Mouse (Mus musculus) heart, adult 11 months (tissue): ENCODE measurements around the gene Parp8.

ENCODE experiments used
- DNase-seq: peaks from one replicate; pipeline ENCODE4 v3.0.0; 2022

Gene Parp8

DNA sequence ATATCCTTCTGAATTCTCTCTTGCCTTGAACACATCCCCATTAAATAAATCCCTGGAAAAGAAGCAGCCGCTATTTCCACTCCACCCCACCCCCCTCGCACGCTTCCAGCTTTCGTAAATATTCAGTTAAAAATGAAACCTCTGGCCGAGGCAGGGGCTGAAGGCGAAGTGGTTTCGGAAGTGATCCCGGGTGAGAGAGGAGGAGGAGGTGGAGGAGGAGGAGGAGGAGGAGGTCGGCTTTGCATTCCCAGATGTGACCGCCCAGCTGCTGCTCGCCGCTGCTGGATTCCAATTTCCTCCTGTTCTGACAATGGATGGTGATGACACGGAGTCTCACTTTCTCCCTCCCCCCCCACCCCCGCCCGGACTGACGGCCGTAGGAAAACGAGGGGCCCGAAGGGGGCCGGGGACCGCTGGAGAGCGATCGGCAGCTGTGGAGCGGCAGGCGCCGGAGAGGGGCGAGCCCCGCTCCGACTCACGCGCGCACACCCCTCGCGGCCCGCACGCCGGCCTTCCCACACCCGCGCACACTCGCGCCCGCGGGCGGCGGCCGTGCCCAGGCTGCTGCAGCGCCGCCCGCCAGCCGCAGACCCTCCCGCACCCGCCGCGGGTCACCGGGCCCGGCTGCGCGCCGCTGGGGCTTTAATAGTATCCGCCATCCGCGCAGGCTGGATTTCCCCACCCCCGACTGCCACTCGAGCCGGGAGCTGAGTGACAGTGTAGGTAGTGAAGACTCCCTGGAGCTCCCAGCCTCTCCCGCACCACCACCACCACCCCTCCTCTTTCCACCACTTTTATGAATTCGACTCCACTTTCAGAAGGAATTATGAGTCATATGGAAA lies at the start of gene Parp8:
Gene Parp8, minus strand, starts transcription at position 312 of the 842 bp plus-strand sequence.
- peak; percentile 97 for DNase-seq

DNA sequence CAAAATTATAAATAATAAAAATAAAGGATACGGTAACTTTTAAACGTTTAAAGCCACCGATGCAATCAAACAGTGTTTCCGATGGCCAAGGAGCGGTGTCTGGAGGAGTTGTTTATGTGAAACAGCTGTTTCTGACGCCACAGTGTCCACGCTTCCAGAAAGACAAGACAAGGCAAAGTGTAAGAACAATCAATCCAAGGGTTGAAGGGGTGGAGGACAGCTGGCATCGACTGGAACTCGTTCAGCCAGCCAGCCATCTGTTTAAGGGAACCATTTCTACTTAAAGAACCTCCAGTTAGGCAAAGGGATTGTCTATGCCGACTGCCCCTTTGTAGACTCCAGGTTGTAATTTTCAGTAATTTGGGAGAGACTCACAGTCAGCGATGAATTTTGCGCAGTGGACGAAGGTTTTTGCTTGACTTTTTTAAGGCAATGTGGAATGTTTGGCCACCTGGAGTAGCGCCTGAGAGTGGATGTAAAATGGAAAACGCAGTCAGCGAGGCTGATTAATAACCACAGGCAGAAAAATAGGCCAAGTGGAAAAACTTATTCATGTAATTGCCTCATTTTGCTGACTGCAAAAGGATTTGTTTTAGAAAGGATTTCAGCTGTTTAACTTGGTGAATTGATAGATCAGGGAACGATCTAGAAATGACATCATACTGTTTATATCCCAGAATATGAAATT lies 37.4 kb upstream of the Parp8 start:
- DNase-seq: no peak

DNA sequence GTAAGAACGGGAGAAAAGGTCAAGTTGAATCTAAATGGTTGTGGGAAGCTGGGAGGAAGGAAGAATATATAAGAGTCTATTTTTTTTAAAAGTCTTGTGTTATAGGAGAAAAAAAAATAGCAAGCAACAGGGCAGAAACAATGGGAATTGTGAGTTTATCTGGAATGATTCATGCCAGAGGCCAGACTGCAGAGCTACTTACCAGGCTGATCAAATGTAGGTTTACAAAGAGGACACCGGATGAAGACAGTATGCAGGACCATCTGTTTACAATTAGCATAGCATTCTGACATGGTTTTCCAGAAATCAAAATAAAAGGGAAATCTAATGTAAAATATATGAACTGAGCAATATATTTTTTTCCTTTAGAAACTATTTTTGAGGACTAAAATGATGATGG lies 31.1 kb upstream of the Parp8 start:
- DNase-seq: no peak

DNA sequence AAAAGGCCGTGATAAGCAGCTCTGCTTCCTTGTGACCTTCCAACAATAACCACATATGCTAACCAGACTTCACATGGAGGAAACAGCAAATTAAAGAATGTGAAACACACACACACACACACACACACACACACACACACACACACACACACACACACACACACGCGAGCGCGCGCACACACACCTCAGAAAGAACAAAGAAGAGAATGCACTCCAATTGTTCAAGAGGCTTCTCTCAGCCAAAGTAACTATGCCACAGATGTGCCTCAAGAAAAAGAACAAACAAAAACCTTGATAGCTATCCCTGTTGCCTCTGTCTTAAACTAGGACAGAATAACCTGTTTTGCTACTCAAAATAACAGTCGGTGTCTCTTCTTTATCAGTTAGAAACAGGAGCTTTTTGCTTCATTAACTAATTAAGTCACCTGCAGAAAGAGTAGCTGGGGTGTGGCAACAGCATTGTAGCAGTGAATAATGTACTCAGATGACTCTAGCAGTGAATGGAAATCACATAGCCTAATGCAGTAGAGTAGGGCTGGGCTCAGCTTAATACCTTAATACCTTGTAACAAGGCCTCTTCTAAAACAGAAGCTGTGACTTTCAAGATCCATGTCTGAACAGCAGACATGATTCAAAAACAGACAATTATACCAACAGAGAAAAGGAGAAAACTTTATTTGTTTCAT lies 29.6 kb upstream of the Parp8 start:
- no peak for DNase-seq

DNA sequence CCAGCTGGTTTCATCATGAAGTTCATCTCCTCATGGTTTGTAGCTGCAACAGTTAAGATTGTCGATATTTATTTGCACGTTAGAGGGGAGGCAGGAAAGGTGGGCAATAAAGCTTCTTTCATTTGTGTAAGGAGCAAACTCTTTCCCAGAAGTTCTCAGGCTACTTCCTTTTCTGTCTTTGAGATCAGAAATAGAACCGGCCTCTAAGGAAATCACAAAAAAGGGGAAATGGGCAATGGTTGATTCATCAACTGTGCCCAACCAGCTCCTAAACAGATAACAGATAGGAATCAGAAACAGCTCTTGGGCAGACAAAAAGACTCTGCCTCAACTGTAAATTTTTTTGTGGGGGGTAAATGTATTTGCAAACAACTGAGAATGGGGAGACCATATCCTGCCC lies 27.4 kb upstream of the Parp8 start:
- no peak for DNase-seq

DNA sequence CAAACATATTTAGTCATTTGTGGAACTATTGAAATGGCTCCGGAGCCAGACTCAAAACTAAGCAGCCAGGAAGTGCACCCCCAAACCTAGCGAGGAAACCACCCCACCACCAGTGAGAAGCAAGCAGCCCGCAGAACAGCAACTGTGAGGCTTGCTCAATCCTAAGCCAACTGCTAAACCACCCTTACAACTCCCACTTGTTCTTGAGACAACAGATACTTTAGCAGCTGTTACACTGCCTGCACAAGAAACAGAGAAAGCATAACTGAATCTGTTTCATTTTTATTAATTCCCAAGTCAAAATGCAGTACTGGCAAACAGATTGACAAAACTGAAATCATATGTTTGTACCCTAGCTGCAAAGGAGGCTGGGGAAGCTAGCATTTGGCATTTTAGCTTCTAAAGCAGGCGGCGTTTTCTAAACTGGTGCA lies 23.2 kb upstream of the Parp8 start:
- peak; percentile 89 for DNase-seq

DNA sequence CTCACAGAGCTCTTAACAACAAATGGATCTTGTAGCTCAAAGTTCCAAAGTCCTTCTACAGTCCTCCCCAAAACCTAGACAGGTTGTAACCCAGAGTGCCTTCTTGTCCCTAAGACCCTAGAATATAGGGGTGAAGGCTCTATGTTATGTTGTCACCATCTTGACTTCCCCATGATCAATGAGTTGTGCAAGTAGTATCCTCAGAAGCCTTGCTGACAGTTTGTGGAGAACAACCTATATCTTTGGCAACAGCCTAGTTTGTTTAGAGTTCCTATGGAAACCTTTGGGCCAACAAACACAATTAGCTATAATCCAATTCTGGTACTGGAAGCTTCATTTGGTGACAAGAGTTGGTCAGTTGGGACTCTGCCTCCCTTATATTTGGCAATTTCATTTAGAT lies 18.2 kb upstream of the Parp8 start:
- peak; percentile 61 for DNase-seq

DNA sequence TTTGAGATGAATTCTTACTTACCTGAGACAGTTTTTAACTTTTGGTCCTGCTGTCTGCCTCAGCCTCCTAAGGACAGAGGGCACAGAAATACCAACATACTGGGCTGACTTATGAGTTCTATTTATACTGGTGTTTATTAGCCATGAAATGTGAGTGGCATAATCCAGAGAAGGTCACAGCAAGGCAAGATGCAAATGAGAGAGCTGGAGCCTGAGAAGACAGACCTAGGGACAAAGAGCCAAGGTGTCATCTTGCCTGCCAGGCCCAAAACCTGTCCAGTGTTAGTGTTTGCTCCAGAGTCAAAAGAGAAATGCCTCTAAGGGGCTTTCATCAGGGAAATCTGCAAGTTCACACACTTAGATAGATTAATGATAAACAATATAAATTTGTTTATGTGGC lies 15.7 kb upstream of the Parp8 start:
- DNase-seq: peak; percentile 80

DNA sequence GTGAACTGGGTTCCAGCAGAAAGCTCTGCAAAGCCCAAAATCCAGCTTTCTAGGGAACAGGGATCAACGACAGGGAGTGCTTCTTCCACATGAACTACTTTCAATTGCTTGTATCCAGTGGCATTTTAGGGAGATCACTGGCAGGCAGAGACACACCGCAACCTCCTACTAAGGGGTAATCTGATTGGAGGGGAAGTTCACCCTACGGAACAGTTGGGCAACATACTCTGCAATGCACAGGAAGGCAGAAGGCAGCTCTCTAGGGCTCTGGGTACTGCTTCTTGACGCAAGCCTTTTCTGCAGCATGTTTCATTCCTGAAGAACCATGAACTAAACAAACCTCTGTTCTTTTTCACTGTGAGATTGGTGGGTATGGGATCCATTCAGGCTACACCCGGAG lies 10.9 kb upstream of the Parp8 start:
- DNase-seq: peak; percentile 85

DNA sequence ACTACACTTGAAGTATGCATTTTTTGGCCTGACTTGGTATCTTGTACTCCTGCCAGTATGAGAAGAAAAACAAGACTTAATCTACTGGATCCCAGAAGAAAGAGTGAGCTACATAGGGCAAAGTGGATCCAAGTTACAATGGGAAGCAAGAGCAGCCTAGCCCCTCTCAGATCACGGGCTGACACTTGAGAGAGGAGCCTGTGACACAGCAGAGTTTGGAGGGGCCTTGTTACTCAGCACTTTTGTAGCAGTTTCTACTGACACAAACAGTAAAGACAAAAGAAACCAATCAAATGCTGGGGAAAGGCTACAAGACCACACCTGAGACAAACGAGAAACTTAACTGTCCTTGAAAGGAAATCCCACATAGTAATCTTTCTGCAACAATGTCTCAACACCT lies 9.8 kb upstream of the Parp8 start:
- peak; percentile 41 for DNase-seq

DNA sequence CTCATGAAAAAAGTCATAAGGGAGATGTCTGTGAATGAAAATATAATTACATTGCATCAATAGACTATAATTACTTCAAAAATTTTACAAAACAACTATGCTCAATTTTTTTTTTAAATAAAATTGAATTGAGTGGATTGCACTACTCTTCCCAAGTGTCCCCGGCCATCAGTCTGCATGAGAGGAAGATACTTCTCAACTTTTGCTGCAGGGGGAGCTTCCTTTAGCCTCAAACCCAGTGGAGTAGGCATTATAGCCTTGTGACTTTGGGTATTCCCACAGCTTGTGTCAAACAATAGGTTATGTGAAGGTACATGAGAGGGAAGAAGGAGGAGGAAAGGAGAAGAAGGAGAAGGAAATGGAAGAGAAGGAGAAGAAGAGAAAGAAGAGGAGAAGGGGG lies 9.3 kb upstream of the Parp8 start:
- peak; percentile 19 for DNase-seq

DNA sequence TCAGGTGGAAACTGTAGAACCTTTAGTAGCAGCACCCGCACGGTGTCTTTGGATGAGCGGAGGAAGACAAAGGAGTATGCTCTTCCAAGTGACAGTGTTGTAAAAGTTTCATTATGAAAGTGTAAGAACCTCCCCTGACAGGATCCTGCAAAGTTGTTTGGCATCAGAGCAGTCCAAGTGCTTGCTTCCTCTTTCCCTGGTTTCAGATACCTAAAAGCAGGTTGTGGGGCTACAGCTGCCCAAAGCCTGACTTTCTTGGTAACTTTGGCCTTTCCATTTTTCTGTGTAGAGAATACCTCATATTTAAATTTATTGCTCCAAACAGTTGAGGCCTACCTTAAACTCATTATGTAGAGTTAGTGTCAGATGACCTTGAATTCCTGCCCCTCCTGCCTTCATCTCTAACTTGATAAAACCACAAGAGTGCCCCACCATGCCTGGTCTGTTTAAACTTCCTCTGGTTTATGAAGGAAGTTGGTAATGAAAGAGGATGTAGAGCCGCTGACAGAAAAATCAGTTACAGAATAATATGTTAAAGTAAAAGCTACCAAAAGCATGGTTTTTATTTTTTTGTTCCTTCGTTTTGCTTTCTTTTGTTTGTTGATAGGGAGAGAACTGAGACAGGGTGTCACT lies 8.5 kb upstream of the Parp8 start:
- peak; percentile 92 for DNase-seq

DNA sequence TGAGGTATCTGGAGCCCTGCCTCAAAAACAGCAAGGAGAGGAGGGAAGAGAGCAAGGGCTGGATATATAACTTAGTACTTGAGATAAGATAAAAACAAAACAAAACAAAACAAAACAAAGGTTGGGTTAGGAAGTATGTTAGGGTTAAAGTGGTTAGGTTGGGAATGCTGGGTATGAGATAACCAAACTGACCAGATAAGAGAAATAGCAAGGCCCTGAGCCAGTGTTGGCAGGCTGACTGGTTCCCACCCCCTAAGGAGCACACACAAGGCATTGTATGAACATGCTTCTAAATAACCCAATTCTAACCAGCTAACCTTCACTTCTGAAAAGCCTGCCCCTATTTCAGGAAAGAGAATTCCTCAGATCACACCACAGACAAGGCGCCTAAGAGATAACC lies 7.1 kb upstream of the Parp8 start:
- DNase-seq: no peak

DNA sequence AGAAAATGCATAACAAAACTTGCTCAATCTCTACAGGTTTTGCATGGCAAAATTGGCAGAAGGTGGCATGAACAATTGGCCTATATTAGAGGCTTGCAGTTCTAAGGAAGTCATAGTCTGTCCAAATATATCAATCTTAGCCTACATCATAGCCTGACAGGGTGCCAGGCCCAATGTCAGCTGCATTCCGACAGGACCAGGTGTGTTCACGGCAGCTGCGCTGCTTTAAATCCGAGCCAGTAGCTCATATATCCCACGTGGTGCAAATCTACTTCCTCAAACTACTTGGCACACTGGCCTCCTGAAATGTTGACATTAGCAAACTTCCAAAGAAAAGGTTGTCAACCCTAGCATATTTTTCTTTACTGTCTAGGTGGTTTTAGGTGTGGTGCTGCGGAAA lies 6.2 kb upstream of the Parp8 start:
- DNase-seq: no peak

DNA sequence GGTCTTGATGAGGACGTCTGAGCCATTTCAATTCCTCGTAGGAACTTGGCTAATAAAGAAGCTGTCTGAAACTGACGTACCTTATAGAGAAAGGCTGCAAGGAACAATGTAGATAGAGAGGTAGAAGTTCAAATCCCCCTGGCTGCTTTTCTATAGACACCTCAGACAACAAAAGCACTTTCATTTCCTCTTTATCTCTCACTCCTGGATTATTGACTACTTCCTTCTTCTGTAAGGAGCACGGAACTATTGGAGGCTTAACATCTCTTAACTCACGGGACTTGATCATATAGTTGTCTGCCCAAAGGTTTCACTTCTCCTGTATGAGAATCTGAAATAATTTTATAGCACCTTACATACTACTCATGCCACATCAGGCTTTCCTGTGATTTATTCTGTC lies 2.9 kb upstream of the Parp8 start:
- DNase-seq: peak; percentile 73

DNA sequence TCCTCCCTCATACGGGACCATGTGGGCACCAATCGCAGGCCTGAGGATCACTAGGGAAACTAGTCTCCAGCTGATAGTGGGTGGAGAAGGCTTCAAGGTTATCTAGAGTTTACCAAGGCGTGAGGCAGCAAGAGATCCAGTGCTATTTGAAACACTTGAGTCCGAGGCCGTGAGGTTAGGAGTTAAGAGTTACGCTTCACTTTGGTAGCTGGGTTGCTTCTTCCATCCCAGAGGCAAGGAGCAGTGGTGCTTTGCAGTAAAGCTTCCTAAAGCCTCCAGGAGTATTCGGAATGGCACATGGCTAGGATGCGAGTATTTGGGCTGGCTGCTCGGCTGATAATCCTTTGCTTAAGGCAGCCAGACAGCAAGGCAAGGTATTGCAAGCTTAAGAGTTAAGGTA lies 2.0 kb upstream of the Parp8 start:
- peak; percentile 82 for DNase-seq

DNA sequence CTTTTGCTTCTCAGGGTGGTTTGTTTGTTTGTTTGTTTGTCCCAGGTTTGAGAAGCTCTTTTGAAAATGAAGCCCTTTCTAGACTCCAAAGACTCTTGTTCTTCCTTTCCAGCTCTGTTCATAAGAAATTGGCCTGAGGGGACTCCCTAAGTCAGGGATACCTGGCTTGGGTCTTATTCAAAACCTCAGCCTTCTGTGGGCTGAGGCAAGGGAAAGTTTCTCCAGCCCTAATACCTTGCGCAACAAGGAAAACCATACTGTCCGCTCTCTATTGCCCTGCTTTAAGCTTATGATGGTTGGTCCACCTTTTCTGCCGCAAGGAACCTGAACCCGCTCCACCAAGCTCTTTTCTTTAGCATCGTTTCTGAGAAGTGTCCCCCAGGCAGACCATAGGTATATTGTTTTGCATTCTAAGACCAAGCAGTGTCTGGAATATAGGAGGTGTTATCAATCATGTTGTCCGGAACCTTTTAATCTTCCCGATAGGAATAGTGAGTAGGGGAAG lies 991 bp upstream of the Parp8 start:
- DNase-seq: peak; percentile 79

DNA sequence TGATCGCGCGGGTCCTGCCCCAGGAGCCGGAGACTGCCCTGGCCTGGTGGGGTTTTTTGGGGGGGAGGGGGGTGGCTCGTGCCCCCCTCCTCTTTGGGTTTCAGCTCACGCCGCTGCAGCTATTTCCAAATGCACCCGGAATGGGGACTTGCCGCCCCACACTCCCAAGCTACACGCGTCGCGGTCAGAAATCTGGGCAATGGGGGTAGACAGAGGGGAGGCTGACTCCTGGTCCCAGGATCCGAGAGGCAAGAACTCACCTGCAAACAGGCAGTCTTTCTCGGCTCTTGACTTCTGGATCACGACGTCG lies 466 bp downstream of the Parp8 start:
- DNase-seq: peak; percentile 95

DNA sequence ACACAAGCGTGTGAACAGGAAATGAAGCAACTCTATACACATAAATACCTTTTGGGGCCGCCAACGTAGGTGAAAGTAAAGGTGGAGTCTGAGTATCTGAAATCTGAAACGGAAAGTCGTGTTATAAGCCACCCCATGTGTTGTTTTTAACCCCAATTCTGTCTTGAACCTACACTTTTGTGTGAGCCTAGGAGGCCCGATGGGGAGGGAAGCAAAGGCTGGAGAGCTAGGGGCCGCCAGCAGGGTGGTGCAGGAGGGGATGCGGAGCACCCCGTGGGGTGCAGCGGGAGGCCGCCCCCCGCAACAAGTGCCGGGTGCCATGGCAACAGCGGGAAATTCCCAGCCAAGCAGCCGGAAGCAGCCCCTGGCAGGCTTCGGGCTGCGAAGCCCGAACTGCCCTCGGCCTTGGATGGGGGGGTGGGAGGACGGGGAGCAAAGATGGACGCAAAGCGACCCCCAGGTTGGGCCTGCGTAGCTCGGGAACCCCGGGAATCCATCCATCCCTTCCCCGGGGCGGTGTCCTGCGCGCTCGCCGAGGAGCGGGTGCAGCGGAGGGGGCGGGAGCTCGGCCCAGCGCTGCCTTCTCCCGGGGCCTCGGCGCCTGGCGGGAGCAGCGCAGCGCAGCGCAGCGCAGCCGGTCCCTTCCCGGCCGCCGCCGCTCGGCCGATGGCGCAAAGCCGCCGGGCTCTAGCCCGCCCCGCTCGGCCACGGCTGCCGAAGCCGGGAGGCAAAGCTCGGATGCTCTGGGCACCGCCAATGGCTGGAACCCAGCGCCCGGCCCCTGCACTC lies 1.0 kb downstream of the Parp8 start:
- peak; percentile 98 for DNase-seq

DNA sequence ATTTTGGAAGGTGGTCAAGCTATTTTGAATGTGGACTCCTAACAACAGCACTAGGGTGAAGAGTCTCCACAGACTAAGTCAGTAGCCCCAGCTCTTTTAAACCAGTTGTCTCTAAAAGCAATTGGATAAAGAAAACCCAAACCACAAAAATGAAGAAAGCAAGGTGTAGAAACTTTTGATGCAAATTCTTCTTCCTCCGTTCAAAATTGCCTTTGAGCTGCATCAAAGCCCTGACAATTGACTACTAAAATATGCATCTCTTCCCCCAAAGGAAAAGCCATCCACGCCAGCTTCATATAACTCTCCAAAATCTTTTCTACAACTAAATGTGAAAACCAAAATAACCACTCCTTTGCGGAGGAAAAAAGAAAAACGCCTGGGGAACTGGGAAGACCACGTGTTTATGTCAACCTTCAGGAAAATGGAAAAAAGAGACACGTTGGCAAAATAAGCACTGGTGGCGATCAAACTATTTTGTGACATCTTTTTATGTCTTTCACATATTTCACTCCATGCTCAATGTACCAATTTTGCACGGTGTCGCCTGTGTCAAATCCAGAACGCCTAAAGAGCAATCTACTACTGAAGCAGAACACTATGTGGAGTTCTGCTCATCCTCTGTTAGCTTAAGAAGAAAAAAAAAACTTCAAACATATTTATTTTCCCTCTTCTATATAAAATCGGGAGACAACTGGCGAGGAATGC lies 1.8 kb downstream of the Parp8 start:
- peak; percentile 83 for DNase-seq

DNA sequence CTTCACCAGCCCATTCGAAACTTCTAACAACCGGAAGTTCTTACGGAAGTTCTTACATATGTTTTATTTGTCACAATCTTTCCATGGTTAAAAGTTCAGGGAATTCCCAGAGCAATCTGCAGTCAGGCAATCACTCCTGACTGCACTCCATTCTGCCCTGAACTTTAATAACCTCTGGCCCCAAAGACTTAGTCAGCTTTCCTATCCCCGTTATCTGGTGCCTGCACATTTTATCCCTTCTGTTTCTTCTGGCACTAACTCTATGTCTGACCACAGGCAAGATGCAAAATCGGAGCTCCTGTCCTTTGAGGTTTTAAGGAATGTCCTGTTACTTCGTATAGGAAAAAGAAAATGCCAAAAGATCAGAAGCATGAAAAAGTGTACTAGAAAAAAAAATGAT lies 4.7 kb downstream of the Parp8 start:
- DNase-seq: peak; percentile 94

DNA sequence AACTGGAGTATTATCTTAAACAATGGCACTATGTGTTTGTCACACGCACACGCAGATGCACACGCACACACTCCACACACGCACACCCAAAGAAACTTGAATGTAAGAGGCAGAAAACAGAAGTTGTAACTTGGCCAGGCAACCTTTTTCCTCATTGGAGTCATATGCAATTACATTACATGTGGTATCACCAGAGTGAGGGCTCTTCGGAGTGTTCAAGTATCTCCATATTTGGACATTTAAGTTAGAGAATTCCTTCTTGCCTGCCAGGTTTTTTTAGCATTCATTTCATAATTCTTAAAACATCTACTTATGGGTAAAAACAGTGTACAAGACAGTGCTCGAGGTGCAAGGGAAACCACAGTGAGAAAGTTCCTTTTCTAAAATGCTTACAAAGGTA lies 6.7 kb downstream of the Parp8 start:
- DNase-seq: peak; percentile 1
